Comparison of ENCODE assay signal across 9 mouse cellular contexts in the genomic region with DNA sequence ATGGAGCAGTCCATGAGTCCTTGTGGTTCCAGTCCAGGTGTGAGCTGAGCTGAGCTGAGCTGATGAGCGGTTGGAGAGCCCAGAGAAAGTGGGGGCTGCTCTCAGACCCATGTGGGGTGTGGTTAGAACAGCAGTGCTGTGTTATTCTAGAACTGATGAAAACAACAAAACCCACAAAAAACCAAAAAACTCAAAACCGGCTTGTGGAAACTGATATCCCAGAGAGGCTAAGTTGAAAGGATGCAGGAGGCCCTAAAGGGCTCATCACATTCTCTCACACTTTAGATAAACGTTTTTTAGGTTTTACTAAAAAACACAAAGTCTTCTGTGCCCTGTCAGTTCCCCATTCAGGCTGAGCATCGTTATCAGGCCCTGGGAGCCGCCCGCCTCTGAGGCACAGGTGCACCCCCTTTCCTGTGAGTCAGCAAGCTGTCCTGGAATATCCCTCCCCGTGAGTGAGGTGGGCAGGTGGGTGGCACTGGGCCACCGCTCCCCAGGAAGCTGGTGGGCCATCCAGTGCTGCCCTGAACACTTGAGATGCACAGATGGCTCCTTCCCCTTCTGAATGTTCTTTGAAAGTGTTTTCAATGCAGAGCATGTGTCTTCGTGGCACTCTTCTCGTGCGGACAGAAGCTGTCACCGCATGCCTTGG. TPM values are rescaled to one million over a fixed set of nuclear protein-coding genes. Genes with fewer than 3 reads are reported as not detected.
DNase-seq lines count a peak whose midpoint lies in the region; ATAC-seq lines count a peak whose summit lies in the region.
"Had no signal": no experiment of that assay in that cellular context is flagged by ENCODE, and none has a peak within 500 bp of the region (broad histone marks: within the 10 kb centered on the region; RNA-seq: fewer than 3 reads in every experiment).

No protein-coding gene starts in this region.

- H3K27ac ChIP-seq in liver, embryonic 11.5 days (ENCODE audit: low read depth, low read length): peak overlapping the region; percentile 94
- H3K27ac ChIP-seq: macrophage had no signal

- ATAC-seq in erythroid progenitor cell, adult 5-6 weeks (replicated peaks; ENCODE audit: low FRiP score, poor library complexity, severe bottlenecking): 0 out of 2 replicates have a peak, but pooled peaks have one; percentile 36
- peak; percentile 73 for ATAC-seq in liver, embryonic 11.5 days (replicated peaks; ENCODE audit: low FRiP score)

- H3K4me2 ChIP-seq in liver, embryonic 11.5 days: peak overlapping the region; percentile 50

- peak overlapping the region; percentile 31; the same call in 1 of the 2 replicates for H3K9ac ChIP-seq in liver, embryonic 11.5 days (ENCODE audit: low read depth, low read length)

- peaks cover 12% of the 10 kb centered on the region; the same call in 1 of the 2 replicates for H3K36me3 ChIP-seq in liver, embryonic 11.5 days (ENCODE audit: control insufficient read depth, insufficient read depth, low read length)

- H3K9me3 ChIP-seq in liver, embryonic 11.5 days (ENCODE audit: control insufficient read depth, low read length): no peaks in the 10 kb centered on the region

- no peaks in the 10 kb centered on the region for H3K27me3 ChIP-seq in liver, embryonic 11.5 days (replicated peaks; ENCODE audit: control insufficient read depth, insufficient read depth, low read length)

- H3K4me3 ChIP-seq in liver, embryonic 11.5 days (ENCODE audit: low read depth, low read length): no peak overlapping the region

- peaks cover 78% of the 10 kb centered on the region for H3K4me1 ChIP-seq in liver, embryonic 11.5 days (replicated peaks; ENCODE audit: control insufficient read depth, insufficient read depth, low read length)

- DNase-seq in CD4-positive, CD25-positive, alpha-beta regulatory T cell, adult 2 months (ENCODE audit: low read depth, low spot score): peak; percentile 31
- DNase-seq in MEL-GATA-1-ER (ENCODE audit: extremely low read depth, low read depth): peak; percentile 84
- no peak for DNase-seq in liver, embryonic 11.5 days (ENCODE audit: low spot score)
- DNase-seq in thymus, postnatal 14 days: peak; percentile 61
- no peak for DNase-seq in spleen, postnatal 36 days (ENCODE audit: low spot score in 2 of 2)
- DNase-seq in yolk sac, embryonic 10.5 days (ENCODE audit: low spot score): no peak
- no peak for DNase-seq in embryo, embryonic 9.5 days (ENCODE audit: extremely low spot score)

- WGBS in liver, embryonic 11.5 days: 40% methylated on average over 12 of the region's 12 CpGs

RNA-seq across cellular contexts. Expression of a gene that starts 24.6 kb away (rescaled TPM):
- 181 and 212 TPM in 2 replicates for total RNA-seq in erythroid progenitor cell, adult 5-6 weeks (2015; ENCODE audit: low replicate concordance)
- 93.7 and 104 TPM in 2 replicates for total RNA-seq in erythroid progenitor cell, adult 5-6 weeks (2017; ENCODE audit: low replicate concordance)
- polyA plus RNA-seq in liver, embryonic 11.5 days (2014; fragmentation: Nextera tagmentation; extraction: Ambion mirVana): 71.1 and 89.0 TPM in 2 replicates

Comparison
In these comparisons a context has a peak if more than half of its experiments do, and no peak if none do; other contexts are left out.
1. DNase-seq: peak in CD4-positive, CD25-positive, alpha-beta regulatory T cell, adult 2 months (single experiment), MEL-GATA-1-ER (single experiment) and thymus, postnatal 14 days (single experiment); none in liver, embryonic 11.5 days (single experiment), spleen, postnatal 36 days (0 of 2), yolk sac, embryonic 10.5 days (single experiment) and embryo, embryonic 9.5 days (single experiment).